Mouse (Mus musculus): ENCODE data around the gene Gabarapl2. TPM values are rescaled to one million over a fixed set of nuclear protein-coding genes. Genes with fewer than 3 reads are reported as not detected.
"Not testable (repeated sequence)": the region's sequence is repeated elsewhere in the genome, so short reads cannot be mapped to it uniquely, and the experiment has no call there.

The Gabarapl2 gene
- total RNA-seq, 2 experiments from 2014 or later = 200 to 212 TPM

- DNase-seq (ENCODE audit: low spot score in 2 of 2) = peak in 1 of 2 experiments; percentile 34
- intact Hi-C loops (cut with DNase I) = no loop called here
Observed at GRCm38 (mm10) chr8:111932580-111933336, 7.7 kb upstream of the Gabarapl2 start.

GRCm38 (mm10) chr8:111933348-111934076 lies 7.0 kb upstream of the Gabarapl2 start, which contains the start of gene Tmem231:
TSS of gene Tmem231 (minus strand) at chr8:111933881.
- intact Hi-C loops (cut with DNase I) = no loop called here
- DNase-seq (ENCODE audit: low spot score in 2 of 2) = peak; percentile 92 to 94

GRCm38 (mm10) chr8:111934201-111934600 lies 6.3 kb upstream of the Gabarapl2 start:
- intact Hi-C loops (cut with DNase I) = no loop called here
- DNase-seq (ENCODE audit: low spot score in 2 of 2) = no peak

- intact Hi-C loops (cut with DNase I) = no loop called here
- no peak for DNase-seq (ENCODE audit: low spot score in 2 of 2)
Observed at GRCm38 (mm10) chr8:111937184-111937583, 3.3 kb upstream of the Gabarapl2 start.

GRCm38 (mm10) chr8:111938076-111938985 lies 2.2 kb upstream of the Gabarapl2 start:
- DNase-seq (ENCODE audit: low spot score in 2 of 2); intact Hi-C loops (cut with DNase I): not testable (repeated sequence)

GRCm38 (mm10) chr8:111939516-111940142 lies 874 bp upstream of the Gabarapl2 start:
- DNase-seq (ENCODE audit: low spot score in 2 of 2) = no peak
- intact Hi-C loops (cut with DNase I) = loop anchor here (2.0 kb wide), 1 partner anchor 51 kb away; no protein-coding TSS in a partner anchor

GRCm38 (mm10) chr8:111941101-111941454 lies 575 bp downstream of the Gabarapl2 start:
- intact Hi-C loops (cut with DNase I) = loop anchor here (2.0 kb wide), 1 partner anchor 50 kb away; no protein-coding TSS in a partner anchor
- no peak for DNase-seq (ENCODE audit: low spot score in 2 of 2)

- intact Hi-C loops (cut with DNase I) = no loop called here
- no peak for DNase-seq (ENCODE audit: low spot score in 2 of 2)
Observed at GRCm38 (mm10) chr8:111943544-111943943, 3.0 kb downstream of the Gabarapl2 start.

- no peak for DNase-seq (ENCODE audit: low spot score in 2 of 2)
- intact Hi-C loops (cut with DNase I) = no loop called here
Observed at GRCm38 (mm10) chr8:111947144-111947543, 6.6 kb downstream of the Gabarapl2 start.

- intact Hi-C loops (cut with DNase I) = no loop called here
- no peak for DNase-seq (ENCODE audit: low spot score in 2 of 2)
Observed at GRCm38 (mm10) chr8:111947954-111948353, 7.5 kb downstream of the Gabarapl2 start.

GRCm38 (mm10) chr8:111950846-111951245 lies 10.3 kb downstream of the Gabarapl2 start:
- no peak for DNase-seq (ENCODE audit: low spot score in 2 of 2)
- intact Hi-C loops (cut with DNase I) = no loop called here

- intact Hi-C loops (cut with DNase I) = no loop called here
- peak; percentile 69 to 73 for DNase-seq (ENCODE audit: low spot score in 2 of 2)
Observed at GRCm38 (mm10) chr8:111951317-111951716, 10.8 kb downstream of the Gabarapl2 start.

- DNase-seq (ENCODE audit: low spot score in 2 of 2) = no peak
- intact Hi-C loops (cut with DNase I) = no loop called here
Observed at GRCm38 (mm10) chr8:111951936-111952335, 11.4 kb downstream of the Gabarapl2 start.

- intact Hi-C loops (cut with DNase I) = no loop called here
- DNase-seq (ENCODE audit: low spot score in 2 of 2) = no peak
Observed at GRCm38 (mm10) chr8:111954844-111955594, 14.5 kb downstream of the Gabarapl2 start.

GRCm38 (mm10) chr8:111955879-111956278 lies 15.4 kb downstream of the Gabarapl2 start:
- intact Hi-C loops (cut with DNase I) = no loop called here
- DNase-seq (ENCODE audit: low spot score in 2 of 2) = no peak

GRCm38 (mm10) chr8:111957231-111957630 lies 16.7 kb downstream of the Gabarapl2 start:
- no peak for DNase-seq (ENCODE audit: low spot score in 2 of 2)
- intact Hi-C loops (cut with DNase I) = no loop called here

GRCm38 (mm10) chr8:111960591-111961321 lies 20.3 kb downstream of the Gabarapl2 start:
- intact Hi-C loops (cut with DNase I) = no loop called here
- no peak for DNase-seq (ENCODE audit: low spot score in 2 of 2)

GRCm38 (mm10) chr8:111961330-111961729 lies 20.8 kb downstream of the Gabarapl2 start:
- intact Hi-C loops (cut with DNase I) = no loop called here
- DNase-seq (ENCODE audit: low spot score in 2 of 2) = no peak
